Mouse (Mus musculus) megakaryocyte progenitor cell, adult 5-6 weeks (primary cell): ENCODE results near the gene Pdcd5. TPM values are rescaled to one million over a fixed set of nuclear protein-coding genes. Genes with fewer than 3 reads are reported as not detected.

ENCODE experiments used
- ATAC-seq: replicated peaks from 2 replicates; pipeline ENCODE4 v1.8.0; 2016; ENCODE audit warnings: mild to moderate bottlenecking, moderate TSS enrichment, inconsistent platforms; ENCODE audit not compliant: poor library complexity
- total RNA-seq, 2 experiments: library from RNA; stranded (forward) in 1 of 2; stranded (reverse) in 1 of 2; fragments of 157-497, 149-512 nt in 1 of 2; fragments of 200-1000 nt in 1 of 2; gene quantifications; 2 replicates each; pipeline versions ENCODE4 v1.2.3 to v1.2.4; 2015 to 2017

The Pdcd5 gene
- total RNA-seq, 2 experiments from 2014 or later, result 68.4 to 147 TPM

DNA sequence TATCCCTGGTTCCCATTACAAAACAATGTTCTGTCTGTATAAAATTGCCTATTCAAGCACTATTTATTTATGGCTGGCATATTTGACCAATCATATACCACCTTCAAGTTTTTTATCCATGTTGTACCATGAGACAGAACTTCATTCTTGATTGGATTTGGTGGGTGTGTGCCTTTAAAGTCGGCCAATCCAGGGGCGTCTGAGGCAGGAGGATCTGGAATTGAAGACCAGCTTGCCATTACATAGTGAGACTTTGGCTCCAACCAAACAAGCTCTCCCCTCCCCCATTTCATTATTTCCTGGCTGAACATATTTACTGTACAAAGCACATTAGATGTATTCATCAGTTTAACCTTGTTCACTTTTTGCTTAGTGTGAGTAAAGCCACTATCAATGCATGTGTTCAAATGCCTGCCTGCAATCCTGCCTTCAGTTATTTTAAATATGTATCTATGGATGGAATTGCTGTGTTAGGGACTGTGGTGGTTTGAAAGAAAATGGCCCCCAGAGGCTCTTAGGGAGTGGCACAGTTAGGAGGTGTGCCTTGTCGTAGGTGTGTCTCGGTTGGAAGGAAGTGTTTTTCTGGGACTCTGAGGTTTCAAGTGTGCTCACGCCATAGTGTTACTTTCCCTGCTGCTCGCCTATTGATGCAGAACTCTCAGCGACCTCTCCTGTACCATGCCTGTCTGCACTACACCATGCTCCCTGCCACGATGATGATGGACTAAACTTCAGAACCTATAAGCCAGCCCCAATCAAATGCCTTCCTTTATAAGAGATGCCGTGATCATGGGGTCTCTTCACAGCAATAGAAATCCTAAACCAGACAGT, 1.1 kb upstream of the Pdcd5 start:
- no peak for ATAC-seq

DNA sequence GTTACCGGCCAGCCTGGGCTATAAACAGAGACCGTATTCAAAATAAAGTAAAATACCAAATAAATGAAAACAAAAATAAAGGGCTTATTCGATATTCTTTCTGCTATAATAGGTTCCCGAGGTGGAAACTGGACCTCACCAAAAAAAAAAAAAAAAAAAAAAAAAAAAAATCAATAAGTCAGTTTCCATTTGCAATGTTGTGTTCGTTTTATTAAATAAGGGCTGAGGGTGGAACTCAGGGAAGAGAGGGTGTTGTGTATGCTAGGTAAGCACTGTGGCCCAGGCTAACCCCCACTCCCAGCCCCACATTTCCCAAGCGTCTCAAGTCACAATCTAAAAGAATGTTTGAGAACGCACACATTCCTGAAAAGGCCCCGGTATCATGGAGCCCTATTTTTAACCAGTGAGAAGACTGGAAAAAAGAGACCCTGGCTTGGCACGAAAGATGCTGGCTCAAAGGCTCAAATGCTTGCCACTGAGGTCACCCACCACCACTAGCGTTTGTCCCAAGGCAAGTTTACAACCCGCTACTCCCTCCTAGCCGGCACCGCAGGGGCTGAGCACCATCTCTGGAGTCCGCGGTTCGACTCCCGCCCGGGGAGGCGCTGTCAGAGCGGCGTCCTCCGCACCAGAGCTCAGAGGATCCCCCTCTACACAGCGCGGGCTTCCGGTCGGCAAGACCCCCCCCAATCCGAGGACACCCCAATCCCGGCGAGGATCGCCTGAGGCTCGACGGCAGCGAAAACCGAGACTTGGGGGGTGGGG, 822 bp downstream of the Pdcd5 start:
- peak; percentile 32 for ATAC-seq

- no peak for ATAC-seq
Measured at GRCm38 (mm10) chr7:35640072-35640471, 7.2 kb downstream of the Pdcd5 start.

GRCm38 (mm10) chr7:35636874-35637273, 10.4 kb downstream of the Pdcd5 start:
- ATAC-seq, result no peak

DNA sequence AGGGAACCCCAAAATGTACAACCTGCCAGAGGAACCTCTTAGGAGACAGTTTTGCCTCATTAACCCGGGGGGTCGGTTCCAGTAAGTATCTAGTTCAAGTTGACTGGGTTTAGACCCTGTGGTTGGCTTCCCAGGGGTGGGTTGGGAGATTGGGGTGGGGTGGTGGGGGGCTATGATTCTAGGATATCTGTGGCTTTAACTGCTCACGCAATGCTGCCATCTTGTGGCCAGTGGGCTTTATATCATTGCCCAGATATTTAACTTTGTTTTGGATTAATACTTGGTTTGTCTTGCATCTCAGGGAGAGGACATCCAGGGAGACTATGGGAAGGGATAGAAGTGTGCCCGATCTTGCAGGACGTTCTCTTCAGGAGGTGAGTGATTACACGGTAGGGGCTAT, 11.1 kb downstream of the Pdcd5 start:
- peak; percentile 76 for ATAC-seq

DNA sequence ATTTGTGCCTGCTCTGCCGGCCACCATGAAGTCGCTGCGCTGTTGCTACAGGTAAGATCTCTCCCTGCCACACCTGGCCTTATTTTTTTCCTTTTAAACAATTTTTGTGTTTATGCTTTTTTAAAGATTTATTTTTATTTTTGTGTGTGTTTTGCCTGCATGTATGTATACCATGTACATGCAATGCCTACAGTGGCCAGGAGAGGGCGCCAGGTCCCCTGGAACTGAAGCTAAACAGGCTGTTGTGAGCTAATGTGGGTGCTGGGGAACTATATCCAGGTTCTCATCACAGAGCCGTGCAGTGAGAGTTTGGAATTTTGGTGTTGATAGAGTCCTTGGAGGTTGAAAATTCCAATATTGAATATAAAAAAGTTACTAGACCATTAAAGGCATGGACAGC, 18.8 kb downstream of the Pdcd5 start:
- ATAC-seq, result peak; percentile 91

DNA sequence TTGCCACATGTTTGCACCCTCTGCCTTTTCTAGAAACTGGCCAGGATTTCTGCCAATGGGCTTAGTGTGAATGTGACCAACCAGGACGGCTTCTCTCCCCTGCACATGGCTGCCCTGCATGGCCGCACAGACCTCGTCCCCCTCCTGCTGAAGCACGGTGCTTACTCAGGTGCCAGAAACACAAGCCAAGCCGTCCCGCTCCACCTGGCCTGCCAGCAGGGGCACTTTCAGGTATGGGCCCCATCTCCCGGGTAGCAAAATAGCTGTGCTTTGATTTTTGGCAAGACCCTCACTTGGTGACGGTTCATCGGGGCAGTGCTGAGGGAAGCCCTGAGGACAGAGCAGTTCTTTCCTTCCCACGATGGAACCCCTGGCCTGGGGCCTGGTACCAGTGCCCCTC, 19.9 kb downstream of the Pdcd5 start:
- ATAC-seq, result no peak

GRCm38 (mm10) chr7:35626038-35626437, 21.3 kb downstream of the Pdcd5 start:
- peak; percentile 54; the same call in 1 of the 2 replicates for ATAC-seq

DNA sequence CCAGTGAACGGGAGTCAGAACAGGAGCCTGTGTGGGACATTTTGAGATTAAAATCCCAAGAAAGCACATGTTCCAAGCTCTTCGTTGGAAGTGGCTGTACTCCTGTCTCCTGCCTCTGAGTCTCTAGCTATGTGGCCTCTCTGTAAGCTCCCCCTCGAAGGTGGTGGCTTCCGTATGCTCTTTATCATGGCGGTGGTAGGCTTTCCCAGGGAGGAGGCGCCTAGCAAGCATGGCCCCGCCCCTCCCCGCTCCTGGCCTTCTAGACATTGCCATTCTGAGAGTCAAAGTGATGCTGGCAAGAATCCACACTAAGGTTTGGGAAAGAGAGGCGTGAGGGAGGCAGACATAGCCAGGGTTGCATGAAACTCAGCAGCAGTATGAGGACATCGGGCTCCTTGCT, 24.7 kb downstream of the Pdcd5 start:
- ATAC-seq, result no peak

GRCm38 (mm10) chr7:35617513-35617912, 29.8 kb downstream of the Pdcd5 start:
- ATAC-seq, result no peak

DNA sequence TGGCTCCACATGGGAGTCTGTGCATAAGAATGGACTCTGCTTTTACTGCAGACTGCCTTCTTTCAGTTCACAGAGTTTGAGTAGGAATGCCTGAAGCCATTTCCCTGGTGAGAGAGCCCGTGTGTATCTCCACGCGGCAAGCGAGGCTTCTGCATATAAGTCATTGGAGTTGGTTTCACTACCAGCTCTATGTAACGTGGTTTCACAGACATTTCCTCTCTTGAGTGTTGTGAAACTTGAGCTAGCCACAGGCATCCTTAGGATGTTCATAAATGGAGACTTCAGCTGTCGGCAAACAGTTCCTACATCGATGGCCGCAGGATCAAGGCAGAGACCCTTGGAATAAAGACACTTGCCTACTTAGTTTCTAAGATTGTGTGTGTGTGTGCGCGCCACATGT, 38.1 kb downstream of the Pdcd5 start:
- peak; percentile 84 for ATAC-seq

GRCm38 (mm10) chr7:35606816-35607215, 40.5 kb downstream of the Pdcd5 start:
- ATAC-seq, result peak; percentile 83

GRCm38 (mm10) chr7:35602766-35603165, 44.6 kb downstream of the Pdcd5 start:
- no peak for ATAC-seq

GRCm38 (mm10) chr7:35601106-35601505, 46.2 kb downstream of the Pdcd5 start:
- ATAC-seq, result peak; percentile 85

DNA sequence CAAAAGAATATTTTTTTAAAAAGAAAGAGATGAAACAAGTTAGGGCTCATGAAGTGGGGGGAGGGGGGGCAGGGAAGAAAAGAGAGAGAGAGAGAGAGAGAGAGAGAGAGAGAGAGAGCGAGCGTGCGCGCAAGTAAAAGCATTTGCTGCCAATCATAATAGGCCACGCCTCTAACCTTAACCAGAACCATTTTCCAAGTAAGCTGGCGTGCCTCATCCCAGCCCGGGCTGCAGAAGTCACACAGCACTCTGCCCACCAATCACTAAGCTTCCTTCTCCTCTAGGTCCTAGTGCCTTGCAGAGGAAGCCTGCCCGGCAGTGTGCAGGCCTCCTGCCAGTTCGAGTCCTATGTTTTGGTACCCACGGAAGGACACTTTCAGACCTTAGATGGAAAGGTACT, 47.3 kb downstream of the Pdcd5 start:
- no peak for ATAC-seq

GRCm38 (mm10) chr7:35599492-35599891, 47.8 kb downstream of the Pdcd5 start:
- no peak for ATAC-seq

DNA sequence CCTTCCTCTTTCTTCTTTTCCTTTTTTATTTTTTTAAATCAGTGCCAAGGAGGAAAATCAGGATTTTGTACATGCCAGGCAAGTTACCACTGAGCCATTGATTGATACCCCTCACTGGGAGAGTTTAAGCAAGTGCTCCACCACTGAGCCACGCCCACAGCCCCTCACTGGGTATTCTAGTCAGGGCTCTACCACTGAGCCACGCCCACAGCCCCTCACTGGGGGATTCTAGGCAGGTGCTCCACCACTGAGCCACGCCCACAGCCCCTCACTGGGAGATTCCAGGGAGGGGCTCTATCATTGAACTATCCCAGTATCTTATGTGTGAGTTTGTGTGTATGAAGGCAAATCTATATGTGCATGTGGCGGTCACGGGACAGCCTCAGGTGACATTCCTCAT, 53.0 kb downstream of the Pdcd5 start:
- no peak for ATAC-seq

Other genes with a start within 250 kb of the Pdcd5 start
- gene Slc7a9, start 198.7 kb downstream of the Pdcd5 start, total RNA-seq (2015), result not detected in 2 replicates
- not detected in 2 replicates for gene Slc7a9, start 198.7 kb downstream of the Pdcd5 start, total RNA-seq (2017)
- gene Tdrd12, start 109.8 kb downstream of the Pdcd5 start, total RNA-seq (2015), result 0.20 and 0.49 TPM in 2 replicates
- gene Tdrd12, start 109.8 kb downstream of the Pdcd5 start, total RNA-seq (2017), result 0.68 TPM in 1 of 2 replicates, not detected in the other
- gene Nudt19, start 91.2 kb downstream of the Pdcd5 start, total RNA-seq (2015), result 120 and 124 TPM in 2 replicates
- gene Nudt19, start 91.2 kb downstream of the Pdcd5 start, total RNA-seq (2017), result 41.1 and 61.3 TPM in 2 replicates
- gene Rgs9bp, start 61.9 kb downstream of the Pdcd5 start, total RNA-seq (2015), result 0.93 and 1.2 TPM in 2 replicates
- gene Rgs9bp, start 61.9 kb downstream of the Pdcd5 start, total RNA-seq (2017), result 0.92 and 1.0 TPM in 2 replicates
- gene Ankrd27, start 61.3 kb downstream of the Pdcd5 start, total RNA-seq (2015), result 37.5 and 44.2 TPM in 2 replicates
- 55.8 and 57.1 TPM in 2 replicates for gene Ankrd27, start 61.3 kb downstream of the Pdcd5 start, total RNA-seq (2017)
- 24.5 and 25.6 TPM in 2 replicates for gene Dpy19l3, start 106.9 kb upstream of the Pdcd5 start, total RNA-seq (2015)
- gene Dpy19l3, start 106.9 kb upstream of the Pdcd5 start, total RNA-seq (2017), result 15.2 and 26.8 TPM in 2 replicates
- gene Zfp507, start 155.5 kb upstream of the Pdcd5 start, total RNA-seq (2015), result 10.2 and 11.2 TPM in 2 replicates
- gene Zfp507, start 155.5 kb upstream of the Pdcd5 start, total RNA-seq (2017), result 11.2 and 13.1 TPM in 2 replicates